Mouse (Mus musculus): ENCODE results near the gene Sipa1l3.
A peak's percentile ranks its signal among the peaks of the same experiment; 100 is the strongest.

Gene Sipa1l3

DNA sequence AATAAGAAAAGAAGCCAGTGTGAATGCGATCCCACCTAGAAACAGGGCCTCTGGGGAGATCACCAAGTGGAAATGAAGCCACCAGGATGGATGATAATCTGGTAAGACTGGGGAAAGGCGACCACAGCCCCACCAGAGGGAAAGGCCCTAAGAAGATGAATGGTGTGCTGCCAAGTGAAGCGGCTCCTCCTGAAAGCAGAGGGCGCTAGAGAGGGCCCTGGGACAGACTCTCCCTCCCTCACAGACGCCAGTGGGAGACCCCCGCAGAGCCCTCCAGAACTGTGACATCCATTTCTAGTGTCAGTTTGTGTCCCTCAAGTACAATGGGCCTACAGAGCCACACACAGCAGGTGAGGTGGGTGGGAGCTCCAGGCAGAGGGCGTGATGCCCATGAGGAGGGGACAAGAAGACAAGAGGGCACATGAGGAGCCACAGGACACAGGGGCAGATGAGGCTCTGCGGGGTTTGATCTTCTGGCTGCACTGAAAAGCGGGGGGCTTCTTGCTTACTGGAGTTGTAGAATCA is 181.6 kb downstream of the Sipa1l3 start:
- ATAC-seq (ENCODE audit: low TSS enrichment), result no peak

GRCm38 (mm10) chr7:29335841-29336671 is 182.4 kb downstream of the Sipa1l3 start:
- no peak for ATAC-seq (ENCODE audit: low TSS enrichment)

DNA sequence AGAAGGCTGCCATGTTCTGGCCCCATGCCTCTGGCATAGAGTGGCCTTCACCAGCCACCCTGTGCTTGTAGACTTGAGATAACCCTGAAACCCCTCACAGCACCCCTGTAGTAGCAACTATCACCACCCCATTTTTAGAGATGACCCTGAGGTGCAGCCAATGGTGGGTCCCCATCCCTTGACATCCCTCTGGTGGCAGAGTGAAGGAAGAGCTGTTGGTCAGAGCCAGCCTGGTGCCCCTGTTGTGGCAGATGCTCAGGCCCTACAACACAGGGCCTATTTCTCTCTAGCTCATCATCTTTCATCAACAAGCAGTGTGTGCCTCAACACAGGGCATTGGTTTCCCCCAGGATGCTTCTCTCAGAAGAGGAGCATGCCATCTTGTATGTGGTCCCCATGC is 183.2 kb downstream of the Sipa1l3 start:
- no peak for ATAC-seq (ENCODE audit: low TSS enrichment)

- no peak for ATAC-seq (ENCODE audit: low TSS enrichment)
These were observed 184.3 kb downstream of the Sipa1l3 start for GRCm38 (mm10) chr7:29334156-29334555.

DNA sequence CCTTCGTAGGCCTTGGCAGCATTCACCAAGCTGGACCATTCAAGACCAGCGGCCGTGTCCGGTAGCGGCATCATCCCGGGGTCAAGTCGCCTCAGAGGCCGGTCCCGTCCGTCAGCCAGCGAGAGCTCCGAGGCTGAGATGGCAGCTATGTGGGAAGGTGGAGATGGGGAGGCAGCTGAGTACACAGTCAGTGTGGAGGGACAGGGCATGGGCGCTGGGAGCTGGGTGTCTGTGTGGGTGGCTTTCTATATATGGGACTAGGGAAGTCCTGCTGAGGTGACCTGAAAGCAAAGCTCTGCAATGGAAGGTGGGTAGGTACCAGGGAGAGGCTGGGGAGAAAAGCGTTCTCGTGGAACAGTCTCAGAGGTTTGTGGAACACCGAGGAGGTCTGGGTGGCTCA is 189.5 kb downstream of the Sipa1l3 start:
- ATAC-seq (ENCODE audit: low TSS enrichment), result peak; percentile 59

DNA sequence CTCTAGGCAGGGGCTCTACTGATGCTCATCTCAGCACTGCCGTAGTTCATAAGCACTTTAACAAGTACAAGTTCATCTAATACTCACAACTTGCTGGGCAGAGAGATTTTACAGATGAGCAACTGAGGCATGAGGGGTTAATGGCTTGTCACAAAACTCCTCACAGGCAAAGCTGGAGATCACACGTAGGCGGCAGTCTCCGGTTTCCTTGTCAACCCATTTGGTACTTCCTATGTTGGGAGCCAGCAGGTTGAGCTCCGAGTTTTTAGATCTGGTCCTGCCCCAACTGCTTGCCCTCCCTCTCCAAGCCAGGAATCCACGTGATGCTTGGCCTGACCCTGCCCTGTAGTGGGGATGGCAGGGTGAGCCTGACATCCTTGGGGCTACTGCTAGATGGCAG is 191.4 kb downstream of the Sipa1l3 start:
- no peak for ATAC-seq (ENCODE audit: low TSS enrichment)

DNA sequence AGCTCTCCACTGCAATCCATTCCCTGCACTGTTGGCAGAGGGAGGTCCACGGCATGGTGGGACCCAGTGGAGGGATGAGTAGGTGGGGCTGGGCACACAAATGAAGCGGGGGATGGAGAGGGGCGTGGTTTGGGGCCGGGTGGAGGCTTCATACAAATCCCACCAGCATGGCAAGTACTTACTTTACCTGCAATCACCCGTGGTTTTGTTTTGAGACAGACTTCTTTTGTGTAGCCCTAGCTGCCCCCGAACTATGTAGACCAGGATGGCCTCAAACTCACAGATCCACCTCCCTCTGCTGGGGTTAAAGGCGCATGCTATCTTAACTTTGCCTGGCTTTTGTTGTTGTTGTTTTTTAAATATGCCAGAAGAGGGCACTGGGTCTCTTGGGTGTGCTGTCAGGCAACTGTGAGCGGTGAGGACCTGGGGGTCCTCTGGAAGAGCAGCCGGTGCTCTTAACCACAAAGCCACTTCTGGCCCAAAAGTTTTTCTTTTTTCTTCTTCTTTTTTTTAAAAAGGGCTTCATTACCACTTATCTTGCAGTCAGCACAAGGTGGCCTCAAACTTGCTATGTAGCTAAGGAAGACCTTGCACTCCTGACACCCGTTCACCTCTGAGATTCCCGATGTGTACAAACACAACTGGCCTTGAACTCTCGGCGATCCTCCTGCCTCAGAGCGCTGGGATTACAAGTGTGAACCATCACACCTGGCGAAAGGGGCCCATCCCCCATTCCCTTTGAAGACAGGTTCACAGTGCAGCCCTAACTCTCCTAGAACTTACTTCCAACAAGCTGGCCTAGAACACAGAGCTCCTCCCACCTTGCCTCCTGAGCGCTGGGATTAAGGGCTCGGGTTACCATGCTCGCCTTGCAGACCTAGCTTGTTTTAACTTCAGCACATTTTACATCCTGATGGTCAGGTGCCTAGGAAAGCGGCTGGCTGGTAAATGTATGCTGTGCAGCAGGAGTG is 198.8 kb downstream of the Sipa1l3 start:
- ATAC-seq (ENCODE audit: low TSS enrichment), result 0 out of 2 replicates have a peak, but pooled peaks have one; percentile 6

GRCm38 (mm10) chr7:29318115-29318911 is 200.1 kb downstream of the Sipa1l3 start:
- ATAC-seq (ENCODE audit: low TSS enrichment), result peak; percentile 38

GRCm38 (mm10) chr7:29317558-29317957 is 200.9 kb downstream of the Sipa1l3 start:
- ATAC-seq (ENCODE audit: low TSS enrichment), result no peak

DNA sequence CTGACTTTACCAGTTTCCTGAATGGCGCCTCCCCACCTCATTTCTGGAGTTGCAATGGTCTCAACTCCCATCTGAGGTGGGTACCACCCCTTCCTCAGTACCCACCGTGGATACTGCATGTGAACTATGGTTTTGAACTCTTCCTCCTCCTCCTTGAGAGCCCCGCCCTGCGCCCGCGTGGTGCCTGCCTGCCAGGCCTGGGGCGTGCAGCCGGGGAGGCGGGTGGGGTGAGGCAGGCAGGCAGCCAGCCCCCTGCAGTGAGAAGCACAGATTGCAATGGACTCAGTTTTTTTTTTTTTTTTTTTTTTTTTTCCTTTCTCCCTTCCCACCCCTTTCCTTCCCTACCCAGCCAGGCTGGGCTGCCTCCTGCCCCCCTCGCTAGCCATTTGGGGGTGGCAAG is 201.5 kb downstream of the Sipa1l3 start:
- ATAC-seq (ENCODE audit: low TSS enrichment), result peak; percentile 17

DNA sequence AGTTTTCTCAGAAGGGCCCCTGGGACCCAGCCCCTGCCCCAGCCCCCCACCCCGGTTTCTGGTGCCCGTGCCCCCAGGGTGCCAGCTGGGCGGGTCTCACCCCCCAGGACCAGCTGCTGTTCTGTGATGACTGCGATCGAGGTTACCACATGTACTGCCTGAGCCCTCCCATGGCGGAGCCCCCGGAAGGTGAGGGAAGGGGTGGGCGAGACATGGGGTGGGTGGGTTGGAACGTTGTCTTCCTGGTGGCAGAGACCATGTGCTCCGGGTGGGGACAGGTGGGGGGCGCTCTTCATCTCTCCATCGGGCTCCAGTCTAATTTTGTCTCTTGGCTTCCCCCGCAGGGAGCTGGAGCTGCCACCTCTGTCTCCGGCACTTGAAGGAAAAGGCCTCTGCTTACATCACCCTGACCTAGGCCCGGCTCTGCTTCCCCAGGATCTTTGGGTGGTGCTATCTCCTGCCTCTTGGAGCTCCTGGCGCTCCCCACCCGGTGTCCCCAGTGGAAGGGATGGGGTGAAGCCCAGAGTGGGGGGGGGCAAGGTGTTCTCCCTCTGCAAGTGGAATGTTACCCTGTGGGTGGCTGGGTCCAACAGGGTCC is 202.2 kb downstream of the Sipa1l3 start:
- no peak for ATAC-seq (ENCODE audit: low TSS enrichment)

GRCm38 (mm10) chr7:29314844-29315628 is 203.4 kb downstream of the Sipa1l3 start:
- ATAC-seq (ENCODE audit: low TSS enrichment), result peak; percentile 44

DNA sequence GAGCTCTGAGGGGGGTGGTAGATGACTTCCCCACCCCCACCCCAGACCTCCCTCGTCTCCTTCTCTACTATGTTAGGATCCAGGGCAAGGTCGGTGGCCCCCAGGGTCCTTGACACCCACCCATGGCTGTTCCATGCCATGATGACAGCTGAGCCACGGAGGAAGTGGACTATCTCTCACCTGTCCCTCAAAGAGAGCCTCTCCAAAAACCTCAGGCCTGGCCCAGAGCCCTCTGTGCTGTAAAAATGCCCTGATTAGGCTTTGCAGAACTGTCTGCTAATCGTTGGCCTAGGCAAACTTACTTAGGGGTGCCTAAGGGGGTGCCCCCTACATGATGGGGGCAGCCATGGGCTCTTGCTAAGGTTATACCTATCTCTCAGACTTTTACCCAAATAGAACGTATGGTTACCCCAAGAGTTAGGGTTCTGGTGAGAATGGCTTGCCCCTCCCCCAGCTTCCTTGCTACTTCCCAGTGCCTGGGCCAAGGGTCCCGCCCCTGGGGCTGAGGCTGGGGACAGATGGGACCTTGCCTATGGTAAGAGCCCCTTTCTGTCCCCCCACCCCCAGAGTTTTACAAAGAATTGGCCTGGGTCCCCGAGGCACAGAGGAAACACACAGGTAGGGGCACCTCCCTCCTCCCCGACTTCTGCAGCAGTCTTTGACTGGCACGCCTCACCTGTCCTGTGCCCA is 204.7 kb downstream of the Sipa1l3 start:
- no peak for ATAC-seq (ENCODE audit: low TSS enrichment)

GRCm38 (mm10) chr7:29313051-29313450 is 205.4 kb downstream of the Sipa1l3 start:
- ATAC-seq (ENCODE audit: low TSS enrichment), result 0 out of 2 replicates have a peak, but pooled peaks have one; percentile 13

DNA sequence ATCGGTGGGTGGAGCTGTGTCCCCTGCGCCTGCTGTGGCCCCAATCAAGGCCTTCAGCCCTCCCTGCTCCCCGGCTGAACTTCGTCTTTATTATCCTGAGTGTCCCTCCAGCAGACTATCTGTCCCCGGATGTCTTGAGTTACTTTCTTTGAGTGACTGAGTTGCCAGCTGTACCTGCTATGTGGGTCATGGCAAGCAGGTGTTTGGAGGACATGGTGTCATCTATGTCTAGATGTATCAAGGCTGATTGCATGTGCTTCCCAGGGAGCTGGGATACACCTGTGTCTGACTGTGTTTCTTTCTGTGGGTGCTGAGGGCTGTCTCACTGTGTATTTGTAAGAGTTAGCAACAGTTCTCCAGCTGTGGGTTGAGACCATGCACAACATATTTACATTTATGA is 208.7 kb downstream of the Sipa1l3 start:
- ATAC-seq (ENCODE audit: low TSS enrichment), result no peak

DNA sequence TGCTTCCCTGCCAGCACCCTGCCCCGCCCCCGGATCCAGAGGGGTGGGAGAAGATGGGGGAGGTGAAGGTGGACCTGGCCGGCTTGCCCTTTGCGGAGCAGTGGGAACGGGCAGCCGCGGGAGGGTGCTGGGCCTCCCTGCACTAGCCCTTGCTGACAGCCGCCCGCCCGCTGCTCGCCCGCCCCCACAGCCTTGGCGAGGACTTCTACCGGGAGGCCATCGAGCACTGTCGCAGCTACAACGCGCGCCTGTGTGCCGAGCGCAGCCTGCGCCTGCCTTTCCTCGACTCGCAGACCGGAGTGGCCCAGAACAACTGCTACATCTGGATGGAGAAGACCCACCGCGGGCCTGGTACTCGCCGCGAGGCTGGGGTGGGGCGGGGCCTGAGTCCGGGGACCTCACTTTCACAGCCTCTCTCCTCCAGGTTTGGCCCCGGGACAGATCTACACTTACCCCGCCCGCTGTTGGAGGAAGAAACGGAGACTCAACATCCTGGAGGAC is 209.2 kb downstream of the Sipa1l3 start:
- no peak for ATAC-seq (ENCODE audit: low TSS enrichment)

DNA sequence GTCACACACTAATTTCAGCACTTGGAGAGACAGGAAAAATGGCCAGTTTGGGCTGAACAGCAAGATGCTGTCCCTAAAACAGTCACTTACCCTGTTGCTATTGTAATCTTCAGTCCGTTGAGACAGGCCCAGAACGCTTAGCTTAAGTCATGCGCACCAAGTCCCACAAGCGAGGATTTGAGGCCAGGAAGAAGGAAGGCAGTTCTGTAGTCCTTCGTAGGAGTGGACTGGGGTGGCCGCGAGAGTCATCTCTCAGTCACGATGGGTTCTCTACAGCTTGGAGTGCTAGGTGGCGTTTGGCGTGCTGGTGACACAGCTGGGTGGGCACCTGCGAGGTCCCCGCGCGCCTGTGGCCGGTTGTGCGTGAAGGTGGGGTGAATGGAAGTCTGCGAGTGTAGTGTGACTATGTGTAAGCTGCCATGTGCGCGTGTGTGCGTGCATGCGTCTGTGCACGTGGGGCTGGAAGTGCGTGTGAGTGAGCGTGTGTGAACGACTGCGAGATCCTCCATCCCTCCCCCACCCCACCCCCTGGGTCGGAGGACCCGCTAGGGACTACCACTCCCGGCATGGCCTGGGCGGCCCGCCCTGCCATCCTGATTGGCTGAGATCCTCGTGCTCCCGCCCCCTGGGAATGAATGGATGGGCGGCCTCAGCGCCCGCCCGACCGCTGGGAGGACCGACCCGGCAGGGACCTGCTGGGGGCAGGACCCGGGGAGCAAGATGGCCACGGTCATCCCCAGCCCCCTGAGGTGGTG is 210.9 kb downstream of the Sipa1l3 start:
- peak; percentile 62 for ATAC-seq (ENCODE audit: low TSS enrichment)

DNA sequence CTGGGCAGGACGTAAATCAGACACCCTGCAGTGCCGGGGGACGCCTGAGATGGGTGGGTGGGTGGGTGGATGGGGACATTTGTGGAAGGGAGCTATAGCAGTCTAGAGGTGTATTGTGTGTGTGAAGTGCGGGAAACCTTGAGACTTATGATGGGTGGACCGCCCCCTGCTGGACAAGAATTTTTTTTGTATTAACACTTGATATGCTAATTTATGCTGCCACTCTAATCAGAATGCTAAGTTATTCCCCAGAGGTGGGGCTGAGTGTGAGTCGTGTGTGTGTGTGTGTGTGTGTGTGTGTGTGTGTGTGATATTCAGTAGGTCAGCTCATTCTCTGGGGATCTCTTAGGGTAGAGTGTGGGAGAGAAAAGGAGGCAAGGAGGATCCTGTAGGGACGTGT is 211.8 kb downstream of the Sipa1l3 start:
- no peak for ATAC-seq (ENCODE audit: low TSS enrichment)

DNA sequence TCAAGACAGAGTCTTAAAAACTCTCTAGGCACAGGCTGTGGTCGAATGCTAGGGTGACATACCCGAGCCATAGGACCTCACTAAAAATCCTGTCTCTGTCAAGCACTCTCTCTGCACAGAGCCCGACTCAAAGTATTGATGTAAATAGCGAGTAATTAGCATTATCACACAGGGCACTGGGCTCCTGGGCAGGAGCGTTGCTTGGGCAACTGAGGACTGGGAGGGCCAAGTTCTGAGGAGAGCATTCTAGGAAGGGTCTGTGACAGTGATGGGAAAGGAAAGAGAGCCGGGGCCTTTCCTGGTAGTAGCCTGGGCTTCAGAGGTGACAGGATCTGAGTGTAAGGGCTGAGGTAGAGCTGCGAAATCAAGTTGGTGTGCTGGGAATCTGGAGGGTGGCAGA is 212.3 kb downstream of the Sipa1l3 start:
- no peak for ATAC-seq (ENCODE audit: low TSS enrichment)

Data from frontal cortex, adult (tissue).